Mouse (Mus musculus): ENCODE results near the gene Pink1. TPM values are rescaled to one million over a fixed set of nuclear protein-coding genes. Genes with fewer than 3 reads are reported as not detected.

Pink1 gene
- polyA plus RNA-seq, 1 experiment, result 48.1 TPM

DNA sequence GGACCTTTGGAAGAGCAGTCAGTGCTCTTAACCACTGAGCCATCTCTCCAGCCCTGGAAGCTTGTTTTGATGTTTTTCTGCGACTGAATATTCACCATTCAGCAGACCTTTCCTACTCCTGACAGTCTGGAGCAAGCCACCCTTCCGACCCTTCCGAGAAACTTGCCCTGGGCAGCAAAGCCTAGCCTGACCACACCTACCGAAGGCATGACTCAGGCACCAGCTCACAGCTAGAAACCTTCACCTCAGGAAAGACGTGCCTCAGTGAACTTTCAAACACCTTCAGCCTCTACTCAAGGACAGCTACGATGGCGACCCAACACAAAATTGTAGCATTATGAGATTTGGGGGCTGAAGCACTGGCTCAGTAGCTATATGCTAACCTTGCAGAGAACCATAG, 36.8 kb upstream of the Pink1 start:
- Histone ChIP-seq H3K4me1 (ENCODE audit: control insufficient read depth, insufficient read depth, low read length) (no peaks in the 10 kb centered on the region), H3K27ac (ENCODE audit: control insufficient read depth, insufficient read depth, low read depth, low read length, poor library complexity) (no peak overlapping the region), H3K4me3 (replicated peaks; ENCODE audit: control insufficient read depth, low read depth, low read length) (no peak overlapping the region)
- TF ChIP-seq CTCF (IDR thresholded peaks at IDR 0.05; ENCODE audit: control insufficient read depth, insufficient read depth, low read length) (no peak), POLR2A (IDR thresholded peaks at IDR 0.05; ENCODE audit: borderline replicate concordance, control insufficient read depth, low read depth, low read length) (no peak)
- WGBS, result 82% methylated on average over 7 of the region's 7 CpGs

GRCm38 (mm10) chr4:138361370-138361821, 35.3 kb upstream of the Pink1 start:
- Histone ChIP-seq H3K27ac (ENCODE audit: control insufficient read depth, insufficient read depth, low read depth, low read length, poor library complexity) (no peak overlapping the region), H3K4me1 (ENCODE audit: control insufficient read depth, insufficient read depth, low read length) (no peaks in the 10 kb centered on the region), H3K4me3 (replicated peaks; ENCODE audit: control insufficient read depth, low read depth, low read length) (no peak overlapping the region)
- 40% methylated on average over 11 of the region's 11 CpGs for WGBS
- TF ChIP-seq POLR2A (IDR thresholded peaks at IDR 0.05; ENCODE audit: borderline replicate concordance, control insufficient read depth, low read depth, low read length), result no peak
- TF ChIP-seq CTCF (IDR thresholded peaks at IDR 0.05; ENCODE audit: control insufficient read depth, insufficient read depth, low read length), result no peak

GRCm38 (mm10) chr4:138358176-138358575, 32.1 kb upstream of the Pink1 start:
- Histone ChIP-seq H3K27ac (ENCODE audit: control insufficient read depth, insufficient read depth, low read depth, low read length, poor library complexity) (no peak overlapping the region), H3K4me3 (replicated peaks; ENCODE audit: control insufficient read depth, low read depth, low read length) (no peak overlapping the region), H3K4me1 (ENCODE audit: control insufficient read depth, insufficient read depth, low read length) (no peaks in the 10 kb centered on the region)
- WGBS, result 59% methylated on average over 3 of the region's 3 CpGs
- TF ChIP-seq POLR2A (IDR thresholded peaks at IDR 0.05; ENCODE audit: borderline replicate concordance, control insufficient read depth, low read depth, low read length) (no peak), CTCF (IDR thresholded peaks at IDR 0.05; ENCODE audit: control insufficient read depth, insufficient read depth, low read length) (no peak)

DNA sequence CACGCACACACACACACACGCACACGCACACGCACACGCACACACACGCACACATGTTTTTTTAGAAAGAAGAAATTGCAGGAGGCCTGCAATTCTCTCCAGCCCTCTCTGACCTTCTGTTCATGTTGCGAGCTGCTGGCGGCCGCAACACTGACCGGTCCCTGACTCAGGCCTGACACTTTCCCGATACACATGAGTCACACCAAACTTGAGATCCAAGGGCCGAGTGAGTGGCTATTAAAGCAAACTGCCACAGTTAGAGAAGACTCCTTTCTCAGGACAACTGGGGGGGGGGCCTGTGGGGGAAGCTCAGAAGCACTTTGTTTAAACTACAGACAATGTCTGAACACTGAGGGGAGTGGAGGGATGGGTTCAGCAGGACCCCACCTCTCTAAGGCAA, 30.4 kb upstream of the Pink1 start:
- WGBS, result 89% methylated on average over 12 of the region's 12 CpGs
- Histone ChIP-seq H3K4me3 (replicated peaks; ENCODE audit: control insufficient read depth, low read depth, low read length) (no peak overlapping the region), H3K27ac (ENCODE audit: control insufficient read depth, insufficient read depth, low read depth, low read length, poor library complexity) (no peak overlapping the region), H3K4me1 (ENCODE audit: control insufficient read depth, insufficient read depth, low read length) (no peaks in the 10 kb centered on the region)
- no peak for TF ChIP-seq POLR2A (IDR thresholded peaks at IDR 0.05; ENCODE audit: borderline replicate concordance, control insufficient read depth, low read depth, low read length)
- TF ChIP-seq CTCF (IDR thresholded peaks at IDR 0.05; ENCODE audit: control insufficient read depth, insufficient read depth, low read length), result no peak

DNA sequence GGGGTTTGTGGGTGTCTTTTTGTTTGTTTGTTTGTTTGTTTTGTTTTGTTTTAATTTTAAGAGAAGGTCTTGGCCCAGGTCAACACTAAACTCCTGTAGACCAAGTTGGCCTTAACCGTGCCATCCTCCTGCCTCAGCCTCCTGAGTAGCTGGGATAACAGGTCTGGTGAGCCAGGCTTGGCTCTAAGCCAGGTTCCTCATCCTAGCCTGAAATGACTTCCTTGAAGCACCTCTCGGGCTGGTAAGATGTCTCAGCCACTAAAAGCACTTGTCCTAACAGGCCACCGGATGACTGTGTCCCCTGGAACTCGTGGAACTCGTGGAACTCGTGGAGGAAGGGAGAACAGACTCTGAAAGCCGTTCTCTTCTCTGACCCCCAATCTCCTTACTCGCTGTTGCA, 30.0 kb upstream of the Pink1 start:
- no peak for TF ChIP-seq POLR2A (IDR thresholded peaks at IDR 0.05; ENCODE audit: borderline replicate concordance, control insufficient read depth, low read depth, low read length)
- no peak for TF ChIP-seq CTCF (IDR thresholded peaks at IDR 0.05; ENCODE audit: control insufficient read depth, insufficient read depth, low read length)
- Histone ChIP-seq H3K27ac (ENCODE audit: control insufficient read depth, insufficient read depth, low read depth, low read length, poor library complexity) (no peak overlapping the region), H3K4me3 (replicated peaks; ENCODE audit: control insufficient read depth, low read depth, low read length) (no peak overlapping the region), H3K4me1 (ENCODE audit: control insufficient read depth, insufficient read depth, low read length) (no peaks in the 10 kb centered on the region)
- WGBS, result 75% methylated on average over 8 of the region's 8 CpGs

GRCm38 (mm10) chr4:138355496-138355895, 29.4 kb upstream of the Pink1 start:
- WGBS, result 75% methylated on average over 2 of the region's 2 CpGs
- H3K4me3 ChIP-seq (replicated peaks; ENCODE audit: control insufficient read depth, low read depth, low read length), result no peak overlapping the region
- TF ChIP-seq CTCF (IDR thresholded peaks at IDR 0.05; ENCODE audit: control insufficient read depth, insufficient read depth, low read length) (no peak), POLR2A (IDR thresholded peaks at IDR 0.05; ENCODE audit: borderline replicate concordance, control insufficient read depth, low read depth, low read length) (no peak)
- no peak overlapping the region for H3K27ac ChIP-seq (ENCODE audit: control insufficient read depth, insufficient read depth, low read depth, low read length, poor library complexity)
- no peaks in the 10 kb centered on the region for H3K4me1 ChIP-seq (ENCODE audit: control insufficient read depth, insufficient read depth, low read length)

GRCm38 (mm10) chr4:138353438-138354171, 27.5 kb upstream of the Pink1 start:
- H3K4me3 ChIP-seq (replicated peaks; ENCODE audit: control insufficient read depth, low read depth, low read length), result no peak overlapping the region
- 64% methylated on average over 10 of the region's 10 CpGs for WGBS
- H3K4me1 ChIP-seq (ENCODE audit: control insufficient read depth, insufficient read depth, low read length), result no peaks in the 10 kb centered on the region
- TF ChIP-seq POLR2A (IDR thresholded peaks at IDR 0.05; ENCODE audit: borderline replicate concordance, control insufficient read depth, low read depth, low read length), result no peak
- no peak for TF ChIP-seq CTCF (IDR thresholded peaks at IDR 0.05; ENCODE audit: control insufficient read depth, insufficient read depth, low read length)
- H3K27ac ChIP-seq (ENCODE audit: control insufficient read depth, insufficient read depth, low read depth, low read length, poor library complexity), result no peak overlapping the region

DNA sequence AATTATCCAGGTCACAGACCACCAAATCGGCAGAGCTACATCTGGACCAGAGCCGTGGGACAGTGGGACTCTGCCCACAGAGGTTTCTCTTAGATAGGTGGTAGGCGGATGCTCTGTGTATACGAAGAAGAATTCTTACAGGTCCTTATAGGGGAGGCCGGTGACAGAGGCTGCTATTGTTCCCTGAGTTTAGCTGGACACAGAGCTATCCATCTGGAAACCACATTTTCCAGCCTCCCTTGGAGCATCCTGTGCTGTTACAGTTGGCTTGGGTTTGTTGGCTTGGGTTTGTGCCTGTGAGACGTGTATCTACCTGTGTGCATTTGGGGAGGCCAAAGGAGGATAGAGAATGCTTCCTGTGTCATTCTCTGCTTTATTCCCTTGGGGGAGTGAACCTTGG, 26.6 kb upstream of the Pink1 start:
- TF ChIP-seq CTCF (IDR thresholded peaks at IDR 0.05; ENCODE audit: control insufficient read depth, insufficient read depth, low read length), result no peak
- TF ChIP-seq POLR2A (IDR thresholded peaks at IDR 0.05; ENCODE audit: borderline replicate concordance, control insufficient read depth, low read depth, low read length), result no peak
- Histone ChIP-seq H3K27ac (ENCODE audit: control insufficient read depth, insufficient read depth, low read depth, low read length, poor library complexity) (no peak overlapping the region), H3K4me1 (ENCODE audit: control insufficient read depth, insufficient read depth, low read length) (no peaks in the 10 kb centered on the region), H3K4me3 (replicated peaks; ENCODE audit: control insufficient read depth, low read depth, low read length) (no peak overlapping the region)
- 85% methylated on average over 6 of the region's 6 CpGs for whole genome bisulfite sequencing

Data from bone marrow, adult 2 months (tissue).